Mouse (Mus musculus): ENCODE results near the gene Stard7.
A peak's percentile ranks its signal among the peaks of the same experiment; 100 is the strongest.
"Not testable (repeated sequence)": the region's sequence is repeated elsewhere in the genome, so short reads cannot be mapped to it uniquely, and the experiment has no call there.

The Stard7 gene

DNA sequence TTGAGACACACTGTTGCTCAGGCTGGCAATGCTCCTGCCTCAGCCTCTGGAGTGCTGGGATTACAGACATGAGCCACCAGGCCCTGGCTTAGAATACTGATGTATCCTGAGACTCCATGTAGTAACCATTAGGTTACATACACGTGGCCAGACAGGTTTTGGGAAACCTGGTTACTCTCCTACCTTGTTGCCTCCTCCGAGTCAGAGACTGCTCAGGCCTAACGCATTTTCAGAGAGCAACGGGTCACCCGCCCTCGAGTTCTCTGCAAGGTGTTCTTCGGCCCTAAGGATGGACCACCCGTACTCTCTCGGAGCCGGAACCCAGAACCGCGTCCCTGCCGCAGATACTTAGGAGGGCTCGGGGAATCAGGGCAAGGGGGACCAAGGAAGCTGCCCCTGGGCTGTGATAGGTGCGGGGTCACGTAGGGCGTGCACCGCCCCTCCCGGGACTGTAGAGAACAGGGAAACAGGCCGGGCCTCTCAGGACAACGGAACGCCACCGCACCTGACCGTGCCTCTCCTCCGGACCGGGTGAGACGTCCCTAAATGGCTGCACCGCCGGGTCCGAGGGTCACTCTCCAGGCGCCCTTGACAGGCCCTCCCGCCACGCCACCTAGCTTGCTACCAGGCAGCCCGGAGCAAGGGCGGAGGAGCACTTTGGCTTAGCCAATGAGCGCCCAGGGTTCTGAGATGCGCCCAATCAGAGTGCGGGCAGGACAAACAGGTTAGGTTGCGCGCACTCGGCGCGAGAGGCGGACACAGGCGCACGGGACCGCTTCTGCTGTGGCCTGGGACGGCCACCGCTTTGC is at the start of gene Stard7:
Stard7 (plus strand) TSS at position 728 of the 809 bp plus-strand sequence.
- DNase-seq (ENCODE audit: low spot score in 2 of 2), result peak; percentile 91 to 97

DNA sequence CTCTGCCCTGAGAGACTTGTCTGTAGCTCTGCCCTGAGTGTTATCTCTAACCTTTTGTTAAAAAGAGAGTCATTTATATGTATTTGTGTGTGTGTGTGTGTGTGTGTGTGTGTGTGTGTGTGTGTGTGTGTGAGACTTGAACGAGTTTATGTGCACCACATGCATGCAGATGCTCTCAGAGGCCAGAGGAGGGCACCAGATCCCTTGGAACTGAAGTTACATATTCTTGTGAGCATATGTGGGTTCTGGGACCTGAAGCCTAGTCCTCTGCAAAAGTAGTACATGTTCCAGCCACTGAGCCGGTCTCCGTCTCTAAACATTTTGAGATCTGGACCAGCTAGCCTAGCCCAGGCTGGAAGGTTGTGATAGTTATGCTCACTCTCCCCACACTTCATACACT is 44.8 kb upstream of the Stard7 start:
- DNase-seq (ENCODE audit: low spot score in 2 of 2), result no peak

DNA sequence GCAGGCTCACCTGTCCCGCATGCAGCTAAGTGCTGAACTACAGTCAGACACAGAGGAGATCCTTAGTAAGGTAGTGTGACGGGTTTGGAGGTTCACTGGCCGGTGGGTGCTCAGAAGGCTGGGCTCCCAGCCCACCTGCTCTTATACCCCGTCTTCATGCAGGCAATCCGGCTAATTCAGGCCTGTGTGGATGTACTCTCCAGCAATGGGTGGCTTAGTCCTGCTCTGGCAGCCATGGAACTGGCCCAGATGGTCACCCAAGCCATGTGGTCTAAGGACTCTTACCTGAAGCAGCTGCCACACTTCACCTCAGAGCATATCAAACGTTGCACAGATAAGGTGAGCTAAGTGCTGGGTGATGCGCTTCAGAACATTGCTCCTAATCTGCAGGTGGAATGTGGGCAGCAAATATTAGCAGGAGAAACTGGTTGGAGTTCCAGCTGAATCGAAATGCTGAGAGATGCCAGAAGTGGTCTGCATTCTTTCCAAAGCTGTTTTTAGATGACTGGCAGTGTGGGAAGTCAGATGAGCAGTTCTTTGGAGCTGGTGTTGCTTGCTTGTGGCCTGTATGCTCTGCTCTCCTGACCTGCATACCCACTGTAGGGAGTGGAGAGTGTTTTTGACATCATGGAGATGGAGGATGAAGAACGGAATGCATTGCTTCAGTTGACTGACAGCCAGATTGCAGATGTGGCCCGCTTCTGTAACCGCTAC is 32.0 kb upstream of the Stard7 start:
- DNase-seq (ENCODE audit: low spot score in 2 of 2), result no peak

DNA sequence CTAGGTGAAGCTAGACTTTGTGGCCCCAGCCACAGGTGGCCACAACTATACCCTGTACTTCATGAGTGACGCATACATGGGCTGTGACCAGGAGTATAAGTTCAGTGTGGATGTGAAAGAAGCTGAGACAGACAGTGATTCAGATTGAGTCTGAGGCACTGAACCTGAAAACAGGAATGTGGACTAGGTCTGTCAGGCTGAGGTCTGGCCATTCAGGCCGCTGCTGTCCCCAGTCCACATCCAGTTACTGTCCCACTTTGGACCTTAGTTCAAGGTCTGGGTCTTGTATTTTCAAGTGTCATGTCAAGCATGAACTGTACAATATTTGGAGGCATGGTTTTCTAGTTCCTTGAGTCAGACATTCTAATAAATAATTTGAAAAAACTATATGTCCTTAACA is 30.0 kb upstream of the Stard7 start:
- no peak for DNase-seq (ENCODE audit: low spot score in 2 of 2)

DNA sequence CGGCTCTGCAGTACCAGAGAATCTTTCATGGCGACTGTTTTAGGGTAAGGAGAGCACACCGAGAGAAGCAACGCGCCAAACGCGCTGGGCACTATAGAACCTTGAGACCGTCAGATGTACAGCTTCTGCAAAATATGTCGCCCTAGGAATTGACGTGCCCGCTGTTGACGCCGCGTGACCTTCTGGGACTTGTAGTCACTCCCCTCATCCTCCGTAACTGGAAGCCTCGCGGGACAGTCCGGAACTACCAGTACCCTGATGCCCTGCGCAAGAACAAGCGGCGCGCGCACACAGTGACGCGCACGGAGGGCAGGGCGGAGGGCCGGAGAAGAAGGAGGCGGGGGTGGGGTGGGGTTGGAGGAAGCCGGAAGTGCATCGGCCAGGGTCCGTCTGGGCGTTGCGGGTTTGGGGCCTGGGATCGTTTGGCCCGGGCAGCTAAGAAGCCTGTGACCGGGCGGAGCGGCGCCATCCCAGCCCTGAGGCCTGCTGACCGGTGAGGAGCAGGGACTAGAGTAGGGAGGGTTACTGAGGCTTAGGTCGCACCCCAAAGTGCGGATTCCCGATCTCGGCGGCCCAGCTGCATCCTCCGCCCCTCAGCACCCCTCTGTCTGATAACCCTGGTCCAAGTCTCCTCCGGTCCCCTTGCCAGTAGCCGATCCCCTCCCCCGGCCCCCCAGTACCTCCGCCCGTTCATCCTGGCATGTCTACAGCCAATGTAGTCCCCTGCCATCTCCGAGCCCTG is 22.3 kb upstream of the Stard7 start, which contains the start of the genes Ciao1 and Tmem127:
Ciao1 (minus strand) TSS at position 225 of the 742 bp plus-strand sequence.
Tmem127 (plus strand) TSS at position 317 of the 742 bp plus-strand sequence.
- DNase-seq (ENCODE audit: low spot score in 2 of 2), result peak; percentile 95 to 98

DNA sequence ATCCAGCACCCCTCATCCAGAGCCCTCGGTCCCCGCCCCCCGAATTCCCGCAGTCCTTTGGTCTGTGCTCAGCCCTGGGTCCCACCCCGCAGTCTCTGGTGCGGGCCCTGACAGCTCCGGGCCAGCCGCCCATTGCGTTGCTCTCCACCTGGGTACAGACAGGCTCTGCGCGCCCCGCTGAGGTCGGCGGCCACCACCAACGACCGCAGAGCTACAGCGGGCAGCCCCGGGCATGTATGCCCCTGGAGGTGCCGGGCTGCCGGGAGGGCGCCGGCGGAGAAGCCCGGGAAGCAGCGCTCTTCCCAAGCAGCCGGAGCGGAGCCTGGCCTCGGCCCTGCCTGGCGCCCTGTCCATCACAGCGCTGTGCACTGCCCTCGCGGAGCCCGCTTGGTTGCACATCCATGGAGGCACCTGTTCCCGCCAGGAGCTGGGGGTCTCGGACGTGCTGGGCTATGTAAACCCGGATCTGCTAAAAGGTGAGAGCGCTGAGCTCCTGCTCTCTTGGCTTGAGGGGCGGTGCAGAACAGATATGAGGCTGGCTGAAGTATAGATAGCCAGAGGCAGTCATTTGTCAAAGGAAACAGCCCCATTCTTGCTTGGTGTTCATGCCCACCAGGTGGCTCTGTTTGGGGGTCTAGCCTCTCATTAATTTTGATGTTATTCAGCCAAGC is 21.5 kb upstream of the Stard7 start:
- DNase-seq (ENCODE audit: low spot score in 2 of 2), result peak in 1 of 2 experiments; percentile 39

DNA sequence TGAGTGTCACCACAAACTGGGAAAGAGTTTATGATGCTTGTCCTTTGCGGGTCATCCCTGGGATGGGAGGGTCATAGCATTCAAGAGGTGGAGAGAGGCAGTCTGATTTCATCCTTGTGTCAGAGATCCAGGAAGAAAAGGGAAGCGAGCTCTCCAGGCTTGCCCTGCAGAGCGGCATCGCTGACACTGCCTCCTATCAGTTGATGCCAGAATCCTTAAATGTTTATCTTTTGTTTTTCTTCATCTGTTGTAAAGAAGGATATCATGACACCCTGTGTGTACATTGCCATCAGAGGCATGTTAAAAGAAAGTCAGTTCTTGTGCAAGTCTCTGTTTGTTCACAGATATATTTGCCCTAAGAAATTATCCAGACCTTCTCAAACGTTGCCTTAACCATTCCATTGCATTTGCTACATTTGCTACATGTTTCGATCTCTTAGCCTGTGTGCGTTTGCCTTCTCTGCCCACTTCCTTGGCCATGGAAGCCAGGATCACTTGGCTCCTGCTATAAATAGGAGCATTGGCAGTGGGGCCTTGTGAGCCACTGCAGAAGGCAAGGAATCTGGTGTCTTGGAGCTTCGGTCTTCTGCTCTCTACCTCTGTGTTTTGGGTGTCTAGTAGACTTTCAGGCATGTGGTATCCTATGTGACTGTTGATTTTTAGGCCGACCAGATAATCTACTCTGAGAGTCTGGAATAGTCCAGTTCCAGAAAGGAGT is 19.6 kb upstream of the Stard7 start:
- no peak for DNase-seq (ENCODE audit: low spot score in 2 of 2)

DNA sequence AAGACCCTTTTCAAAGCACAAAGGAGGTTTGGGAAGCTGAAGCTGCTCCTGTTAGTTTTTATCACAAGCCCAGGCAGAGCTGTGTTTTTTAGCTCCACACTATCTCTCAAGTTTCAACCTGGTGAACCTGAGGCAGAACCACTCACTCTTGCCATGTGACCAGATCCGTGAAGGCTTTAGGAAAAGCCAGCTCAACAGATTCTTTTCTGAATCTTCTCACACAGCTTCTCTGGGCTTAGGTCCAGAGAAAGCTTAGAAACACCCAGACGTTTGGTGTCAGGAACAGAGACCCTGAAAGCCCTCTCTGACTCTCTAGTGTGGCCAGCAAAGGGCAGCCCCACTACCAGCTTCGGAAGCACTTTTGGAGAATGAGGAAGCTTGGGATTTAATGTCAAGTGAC is 18.6 kb upstream of the Stard7 start:
- no peak for DNase-seq (ENCODE audit: low spot score in 2 of 2)

DNA sequence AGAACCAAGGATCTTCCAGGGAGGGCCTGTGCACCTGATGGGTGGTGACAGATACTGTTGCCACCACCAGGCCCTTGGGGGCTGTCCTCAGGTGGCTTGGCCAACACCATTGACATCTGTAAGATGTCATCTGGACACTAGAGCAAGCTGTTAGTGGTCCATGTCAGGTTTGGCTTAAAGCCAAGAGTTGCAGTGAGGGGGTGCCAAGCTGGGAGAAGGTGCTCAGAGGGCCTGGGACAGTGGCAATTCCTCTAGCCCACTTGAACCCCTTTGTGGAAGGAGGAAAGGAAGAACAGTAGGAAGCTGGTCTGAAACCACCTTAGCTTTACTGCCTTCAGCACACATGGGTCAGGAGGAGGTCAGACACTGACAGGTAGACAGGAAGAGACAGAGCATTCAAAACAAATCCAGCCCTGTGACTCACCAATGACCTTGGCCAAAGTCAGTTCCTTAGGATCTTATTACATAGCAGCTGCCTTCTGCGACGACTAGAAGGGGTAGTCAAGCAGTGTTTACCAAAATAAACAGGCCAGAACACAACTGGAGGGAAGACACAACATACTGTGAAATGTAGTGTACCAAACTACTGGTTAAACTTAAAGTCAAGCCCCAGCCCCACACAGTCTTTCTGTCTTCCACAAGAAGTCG is 18.0 kb upstream of the Stard7 start:
- no peak for DNase-seq (ENCODE audit: low spot score in 2 of 2)

DNA sequence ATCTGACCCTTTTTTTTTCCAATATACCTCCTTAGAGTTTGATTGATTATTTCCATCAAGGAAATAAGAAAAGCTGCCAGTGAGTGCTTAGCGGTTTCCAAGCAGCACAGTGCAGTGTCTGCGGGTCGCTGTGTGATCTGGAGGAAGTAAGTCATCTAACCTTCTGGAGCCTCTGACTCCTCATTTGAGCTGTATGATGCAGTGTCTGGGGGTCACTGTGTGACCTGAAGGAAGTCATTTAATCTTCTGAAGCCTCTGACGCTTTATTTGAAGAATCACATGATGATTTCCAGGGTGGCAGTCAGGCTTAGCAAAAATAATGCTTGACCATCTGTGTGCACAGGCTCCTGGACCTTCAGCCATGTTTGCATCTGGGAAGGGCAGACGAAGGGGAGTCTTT is 17.2 kb upstream of the Stard7 start:
- DNase-seq (ENCODE audit: low spot score in 2 of 2), result no peak

DNA sequence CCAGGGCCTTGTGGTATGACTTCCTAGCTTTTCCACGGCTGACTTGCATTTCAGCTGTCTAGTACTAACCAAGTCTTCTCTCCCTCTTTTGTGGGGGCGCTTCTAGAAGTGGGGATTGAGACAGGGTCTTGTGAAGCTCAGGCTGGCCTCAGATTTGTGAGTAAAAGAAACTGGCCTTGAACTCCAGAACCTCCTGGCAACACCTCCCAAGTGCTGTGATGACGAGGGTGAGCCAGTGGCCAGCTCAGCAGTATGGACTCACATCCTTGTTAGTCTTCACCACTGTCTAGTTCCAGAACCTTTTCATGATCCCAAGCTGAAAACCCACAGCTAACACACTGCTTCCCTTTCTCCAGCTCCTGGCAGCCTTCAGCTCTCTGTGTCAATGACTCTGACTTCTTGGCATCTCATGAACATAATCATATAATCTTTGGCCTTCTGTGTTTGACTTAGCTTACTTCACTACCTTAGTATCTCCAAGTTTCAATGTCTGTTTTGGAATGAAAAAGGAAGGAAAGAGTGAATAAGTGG is 15.3 kb upstream of the Stard7 start:
- no peak for DNase-seq (ENCODE audit: low spot score in 2 of 2)

DNA sequence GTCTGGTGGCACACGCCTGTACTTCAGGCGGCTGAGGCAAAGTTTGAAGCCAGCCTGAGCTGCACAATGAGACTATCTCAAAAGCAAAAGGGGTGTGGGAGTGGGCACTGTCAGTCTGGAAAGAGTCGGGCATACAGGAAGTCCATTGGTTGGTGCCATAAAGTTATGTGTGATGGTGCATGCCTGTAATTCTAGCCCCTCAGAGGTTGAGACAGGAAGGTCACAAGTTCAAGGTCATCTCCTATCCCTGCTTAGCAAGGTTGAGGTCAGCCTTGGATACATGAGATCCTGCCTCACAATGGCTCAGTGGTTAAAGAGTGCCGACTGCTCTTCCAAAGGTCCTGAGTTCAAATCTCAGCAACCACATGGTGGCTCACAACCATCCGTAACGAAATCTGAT is 14.7 kb upstream of the Stard7 start:
- no peak for DNase-seq (ENCODE audit: low spot score in 2 of 2)

DNA sequence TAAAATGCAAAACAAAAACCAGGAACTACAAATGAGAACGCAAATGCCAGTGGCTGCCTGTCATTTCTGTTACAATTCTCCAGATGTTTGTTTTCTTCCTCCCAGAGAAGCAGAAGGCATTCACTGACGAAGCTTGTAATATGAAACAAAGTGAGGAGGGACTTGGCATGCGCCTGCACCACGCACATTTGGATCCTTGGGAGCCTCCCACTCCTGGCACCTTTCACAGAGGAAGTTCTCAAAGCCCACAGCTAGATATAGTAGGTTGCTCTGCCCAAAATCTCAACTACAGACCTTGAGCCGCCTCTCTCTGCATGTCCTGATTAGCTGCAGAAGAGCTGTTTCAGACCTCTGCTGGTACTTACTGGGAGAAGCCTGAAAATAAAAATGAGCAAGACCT is 10.7 kb upstream of the Stard7 start:
- no peak for DNase-seq (ENCODE audit: low spot score in 2 of 2)

DNA sequence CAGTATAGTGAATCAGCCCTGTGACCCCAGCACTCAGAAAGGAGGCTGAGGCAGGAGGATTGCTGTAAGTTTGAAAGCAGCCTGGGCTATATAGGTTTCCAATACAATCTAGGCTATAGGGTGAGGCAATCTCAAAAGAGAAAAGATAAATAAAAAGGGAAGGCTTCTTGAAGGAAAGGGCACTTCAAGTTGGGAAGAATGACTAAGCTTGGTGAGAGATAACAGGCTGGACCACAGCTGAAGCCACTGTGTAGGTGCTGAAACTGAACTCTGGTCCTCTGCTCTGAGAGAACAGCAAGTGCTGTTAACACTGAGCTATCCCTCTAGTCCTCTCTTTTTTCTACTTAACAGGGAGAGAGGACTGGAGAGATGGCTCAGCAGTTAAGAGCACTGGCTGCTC is 7.5 kb upstream of the Stard7 start:
- no peak for DNase-seq (ENCODE audit: low spot score in 2 of 2)

DNA sequence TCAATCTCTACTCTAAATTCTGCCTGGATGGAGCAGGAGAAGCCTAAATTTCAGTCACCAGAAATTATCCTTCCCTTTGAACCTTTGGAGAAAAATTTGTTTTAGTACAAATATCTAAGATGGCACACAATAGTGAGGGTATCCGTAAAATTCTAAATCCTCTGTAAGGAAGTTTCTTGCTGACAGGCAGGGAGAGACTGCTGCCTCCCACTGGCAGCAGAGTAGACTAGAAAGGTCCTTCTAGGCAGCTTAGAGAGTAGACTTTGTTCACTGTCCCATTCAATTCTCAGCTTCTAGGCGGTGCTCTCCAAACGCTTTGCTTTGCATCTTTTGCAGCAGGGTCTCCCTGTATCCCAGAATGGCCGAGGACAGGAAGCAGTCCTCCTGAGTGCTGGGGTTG is 2.2 kb upstream of the Stard7 start:
- DNase-seq (ENCODE audit: low spot score in 2 of 2), result no peak

DNA sequence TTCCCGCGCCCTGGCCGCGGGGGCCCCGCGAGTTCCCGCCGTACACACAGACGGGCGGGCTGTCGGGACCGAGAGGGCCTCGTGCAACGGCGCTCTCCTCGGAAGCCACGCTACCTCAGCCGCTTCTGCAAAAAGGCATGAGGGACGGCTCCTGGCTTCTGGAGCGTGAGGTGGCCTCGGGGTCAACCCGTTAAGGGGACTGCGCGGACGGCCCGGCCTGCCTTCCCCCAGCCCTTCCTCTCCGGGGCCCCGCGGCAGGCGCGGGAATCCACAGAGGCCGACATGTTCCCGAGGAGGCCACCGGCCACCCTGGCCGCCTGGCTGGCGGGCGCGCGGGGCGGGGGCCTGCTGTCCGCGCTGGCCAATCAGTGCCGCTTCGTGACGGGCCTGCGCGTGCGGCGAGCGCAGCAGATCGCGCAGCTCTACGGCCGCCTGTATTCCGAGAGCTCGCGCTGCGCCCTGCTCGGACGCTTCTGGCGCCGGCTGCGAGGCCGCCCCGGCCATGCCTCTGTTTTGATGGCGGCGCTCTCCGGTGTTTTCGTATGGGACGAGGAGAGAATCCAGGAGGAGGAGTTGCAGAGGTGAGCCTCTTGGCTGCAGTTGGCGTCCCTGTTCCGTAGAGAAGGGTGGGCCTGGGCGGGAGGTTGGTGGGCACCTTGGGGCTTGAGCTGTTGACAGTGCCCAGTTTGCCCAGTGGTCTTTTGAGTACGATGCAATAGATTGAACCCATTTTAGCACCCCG is 453 bp downstream of the Stard7 start:
- DNase-seq (ENCODE audit: low spot score in 2 of 2), result peak; percentile 42 to 78

DNA sequence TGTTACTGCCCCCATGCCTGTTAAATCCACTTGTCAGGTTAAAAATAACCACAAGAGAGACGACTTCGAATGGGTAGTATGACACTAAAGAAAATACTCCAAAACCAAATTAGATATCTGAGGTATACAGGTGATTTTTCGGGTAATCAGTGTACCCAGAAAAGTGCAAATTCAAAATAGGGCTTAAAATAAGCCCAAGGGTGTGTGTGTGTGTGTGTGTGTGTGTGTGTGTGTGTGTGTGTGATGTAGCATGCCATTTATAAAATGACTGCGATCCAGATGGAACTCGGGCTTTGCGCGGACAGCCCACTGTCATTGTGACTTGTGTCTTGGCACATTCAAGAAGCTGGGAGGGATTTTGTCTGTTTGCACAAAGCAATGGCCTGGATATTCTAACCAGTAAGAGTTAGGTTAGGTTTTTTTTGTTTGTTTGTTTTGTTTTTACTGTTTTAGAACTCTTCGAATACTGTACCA is 1.1 kb downstream of the Stard7 start:
- DNase-seq (ENCODE audit: low spot score in 2 of 2), result peak in 1 of 2 experiments; percentile 41

DNA sequence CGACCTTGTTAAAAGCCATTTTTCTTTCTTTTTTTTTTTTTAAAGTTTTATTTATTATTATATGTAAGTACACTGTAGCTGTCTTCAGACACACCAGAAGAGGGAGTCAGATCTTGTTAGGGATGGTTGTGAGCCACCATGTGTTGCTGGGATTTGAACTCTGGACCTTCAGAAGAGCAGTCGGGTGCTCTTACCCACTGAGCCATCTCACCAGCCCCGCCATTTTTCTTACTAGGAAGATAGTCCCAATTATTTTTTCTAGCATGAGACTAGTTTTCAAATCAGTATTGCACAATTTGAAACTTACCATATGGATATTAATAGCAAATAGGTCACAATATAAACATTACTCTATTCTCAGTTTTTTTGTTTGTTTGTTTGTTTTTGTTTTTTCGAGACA is 2.0 kb downstream of the Stard7 start:
- not testable (repeated sequence) for DNase-seq (ENCODE audit: low spot score in 2 of 2)

DNA sequence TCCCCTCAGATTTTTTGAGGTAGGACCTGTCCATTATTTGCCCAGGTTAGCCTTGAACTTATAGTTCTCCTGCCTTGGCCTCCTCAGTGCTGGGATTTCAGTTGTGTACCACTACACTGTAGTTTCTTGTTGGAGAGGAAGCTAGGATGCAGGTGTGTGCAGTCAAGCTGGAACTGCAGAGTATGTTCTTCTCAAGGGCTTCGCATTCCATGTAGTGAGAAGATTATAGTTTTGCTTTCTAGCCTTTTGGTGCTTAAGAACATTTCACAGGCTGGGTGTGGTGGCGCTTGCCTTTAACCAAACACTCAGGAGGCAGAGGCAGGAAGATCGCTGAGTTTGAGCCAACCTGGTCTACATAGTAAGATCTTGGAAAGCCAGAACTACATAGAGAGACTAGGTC is 2.8 kb downstream of the Stard7 start:
- no peak for DNase-seq (ENCODE audit: low spot score in 2 of 2)

DNA sequence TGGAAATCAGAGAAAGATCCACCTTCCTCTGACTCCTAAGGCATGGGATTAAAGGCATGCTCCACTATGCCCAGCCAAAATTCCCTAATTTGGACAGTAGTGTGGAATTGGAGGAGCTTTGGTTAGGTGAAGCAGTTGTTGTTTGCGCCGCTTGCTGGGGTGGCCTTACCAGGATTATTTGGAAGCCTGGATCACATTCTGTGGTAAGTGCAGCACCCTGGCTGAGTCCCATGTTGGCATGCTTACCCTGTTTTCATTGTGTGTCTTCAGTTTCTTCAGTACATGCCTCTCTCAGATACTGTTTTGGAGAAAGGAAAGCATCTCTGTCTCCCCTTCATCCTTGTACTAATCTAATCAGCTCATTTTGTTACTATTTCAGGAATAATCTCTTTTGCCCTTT is 4.6 kb downstream of the Stard7 start:
- no peak for DNase-seq (ENCODE audit: low spot score in 2 of 2)
